Mouse (Mus musculus): Measurements from ENCODE around the gene Supt3. TPM values are rescaled to one million over a fixed set of nuclear protein-coding genes. Genes with fewer than 3 reads are reported as not detected.

Gene Supt3
- total RNA-seq, 2 experiments from 2014 or later, result 19.4 to 20.5 TPM

Other genes starting within 250 kb of the Supt3 start
- gene Runx2, start 37.6 kb downstream of the Supt3 start, total RNA-seq (2015; ENCODE audit: low replicate concordance), result 2.9 and 4.3 TPM in 2 replicates
- 0.77 TPM in 1 of 2 replicates, not detected in the other for gene Runx2, start 37.6 kb downstream of the Supt3 start, total RNA-seq (2017; ENCODE audit: low replicate concordance)

Data from erythroid progenitor cell, adult 5-6 weeks (primary cell).